ENCODE assay signal across 21 mouse cellular contexts in genomic region chr5:46020175-46020574, GRCm38 (mm10).
DNase-seq lines count a peak whose midpoint lies in the region; ATAC-seq lines count a peak whose summit lies in the region.
"Had no signal": no experiment of that assay in that cellular context is flagged by ENCODE, and none has a peak within 500 bp of the region (broad histone marks: within the 10 kb centered on the region; RNA-seq: fewer than 3 reads in every experiment).

No protein-coding gene starts in this region.

- no peak overlapping the region for H3K4me3 ChIP-seq in midbrain, embryonic 14.5 days (replicated peaks; ENCODE audit: low read depth, low read length)
- H3K4me3 ChIP-seq in midbrain, embryonic 11.5 days (ENCODE audit: low read depth, low read length): no peak overlapping the region
- no peak overlapping the region for H3K4me3 ChIP-seq in midbrain, embryonic 15.5 days
- H3K4me3 ChIP-seq in midbrain, embryonic 13.5 days (replicated peaks): no peak overlapping the region
- H3K4me3 ChIP-seq in midbrain, embryonic 16.5 days (ENCODE audit: low read depth, low read length): no peak overlapping the region
- no peak overlapping the region for H3K4me3 ChIP-seq in midbrain, embryonic 10.5 days

- H3K4me1 ChIP-seq in midbrain, embryonic 14.5 days (ENCODE audit: control insufficient read depth, insufficient read depth, low read length): no peaks in the 10 kb centered on the region
- H3K4me1 ChIP-seq in midbrain, embryonic 11.5 days (ENCODE audit: control insufficient read depth, insufficient read depth, low read length): no peaks in the 10 kb centered on the region
- H3K4me1 ChIP-seq in midbrain, embryonic 15.5 days: no peaks in the 10 kb centered on the region
- H3K4me1 ChIP-seq in midbrain, embryonic 13.5 days (replicated peaks): 0 out of 2 replicates have a peak, but pooled peaks cover 3% of the 10 kb centered on the region
- H3K4me1 ChIP-seq in midbrain, embryonic 16.5 days (ENCODE audit: control insufficient read depth, insufficient read depth, low read length): peaks cover 6% of the 10 kb centered on the region; the same call in 1 of the 2 replicates
- 0 out of 2 replicates have a peak, but pooled peaks cover 2% of the 10 kb centered on the region for H3K4me1 ChIP-seq in midbrain, embryonic 10.5 days

- 64% methylated on average over 4 of the region's 4 CpGs for WGBS in midbrain, embryonic 14.5 days
- 89% methylated on average over 4 of the region's 4 CpGs for WGBS in midbrain, embryonic 11.5 days
- WGBS in midbrain, embryonic 15.5 days: 60% methylated on average over 4 of the region's 4 CpGs
- WGBS in midbrain, embryonic 13.5 days: 81% methylated on average over 4 of the region's 4 CpGs
- WGBS in midbrain, embryonic 16.5 days: 54% methylated on average over 4 of the region's 4 CpGs
- WGBS in midbrain, embryonic 10.5 days: 90% methylated on average over 4 of the region's 4 CpGs

- H3K27me3 ChIP-seq in midbrain, embryonic 14.5 days (ENCODE audit: control insufficient read depth, insufficient read depth, low read length): no peaks in the 10 kb centered on the region
- H3K27me3 ChIP-seq in midbrain, embryonic 11.5 days (ENCODE audit: control insufficient read depth, insufficient read depth, low read length): no peaks in the 10 kb centered on the region
- H3K27me3 ChIP-seq in midbrain, embryonic 15.5 days (replicated peaks): no peaks in the 10 kb centered on the region
- H3K27me3 ChIP-seq in midbrain, embryonic 13.5 days: no peaks in the 10 kb centered on the region
- no peaks in the 10 kb centered on the region for H3K27me3 ChIP-seq in midbrain, embryonic 16.5 days (ENCODE audit: control insufficient read depth, insufficient read depth, low read depth, low read length)
- no peaks in the 10 kb centered on the region for H3K27me3 ChIP-seq in midbrain, embryonic 10.5 days (ENCODE audit: low read depth, poor library complexity, severe bottlenecking)
- H3K27me3 ChIP-seq: CH12.LX had no signal

- no peak overlapping the region for H3K4me2 ChIP-seq in midbrain, embryonic 14.5 days (ENCODE audit: low read length)
- no peak overlapping the region for H3K4me2 ChIP-seq in midbrain, embryonic 11.5 days
- no peak overlapping the region for H3K4me2 ChIP-seq in midbrain, embryonic 15.5 days
- no peak overlapping the region for H3K4me2 ChIP-seq in midbrain, embryonic 13.5 days (replicated peaks)
- H3K4me2 ChIP-seq in midbrain, embryonic 16.5 days (ENCODE audit: low read length): no peak overlapping the region

- no peaks in the 10 kb centered on the region for H3K9me3 ChIP-seq in midbrain, embryonic 14.5 days (ENCODE audit: control insufficient read depth, low read length)
- H3K9me3 ChIP-seq in midbrain, embryonic 11.5 days (ENCODE audit: control insufficient read depth, low read length): no peaks in the 10 kb centered on the region
- H3K9me3 ChIP-seq in midbrain, embryonic 15.5 days: no peaks in the 10 kb centered on the region
- no peaks in the 10 kb centered on the region for H3K9me3 ChIP-seq in midbrain, embryonic 13.5 days
- no peaks in the 10 kb centered on the region for H3K9me3 ChIP-seq in midbrain, embryonic 16.5 days (replicated peaks; ENCODE audit: control insufficient read depth, low read length, poor library complexity, severe bottlenecking)
- H3K9me3 ChIP-seq in midbrain, embryonic 10.5 days (replicated peaks): no peaks in the 10 kb centered on the region
- H3K9me3 ChIP-seq: G1E had no signal

- no peaks in the 10 kb centered on the region for H3K36me3 ChIP-seq in midbrain, embryonic 14.5 days (ENCODE audit: control insufficient read depth, insufficient read depth, low read length)
- no peaks in the 10 kb centered on the region for H3K36me3 ChIP-seq in midbrain, embryonic 11.5 days (ENCODE audit: control insufficient read depth, insufficient read depth, low read length)
- H3K36me3 ChIP-seq in midbrain, embryonic 15.5 days (replicated peaks): no peaks in the 10 kb centered on the region
- no peaks in the 10 kb centered on the region for H3K36me3 ChIP-seq in midbrain, embryonic 13.5 days
- no peaks in the 10 kb centered on the region for H3K36me3 ChIP-seq in midbrain, embryonic 16.5 days (ENCODE audit: control insufficient read depth, insufficient read depth, low read length)
- H3K36me3 ChIP-seq in midbrain, embryonic 10.5 days: no peaks in the 10 kb centered on the region
- H3K36me3 ChIP-seq: G1E had no signal

- no peak overlapping the region for H3K9ac ChIP-seq in midbrain, embryonic 14.5 days (replicated peaks; ENCODE audit: low read length)
- H3K9ac ChIP-seq in midbrain, embryonic 11.5 days (ENCODE audit: low read length): no peak overlapping the region
- no peak overlapping the region for H3K9ac ChIP-seq in midbrain, embryonic 15.5 days
- no peak overlapping the region for H3K9ac ChIP-seq in midbrain, embryonic 13.5 days (replicated peaks)
- no peak overlapping the region for H3K9ac ChIP-seq in midbrain, embryonic 16.5 days (ENCODE audit: low read depth, low read length)

- H3K27ac ChIP-seq in midbrain, embryonic 14.5 days (replicated peaks; ENCODE audit: low read depth, low read length): no peak overlapping the region
- no peak overlapping the region for H3K27ac ChIP-seq in midbrain, embryonic 11.5 days (ENCODE audit: low read depth, low read length)
- 0 out of 2 replicates have a peak overlapping the region, but pooled peaks have one; percentile 42 for H3K27ac ChIP-seq in midbrain, embryonic 15.5 days
- no peak overlapping the region for H3K27ac ChIP-seq in midbrain, embryonic 13.5 days
- peak overlapping the region; percentile 7; the same call in 1 of the 2 replicates for H3K27ac ChIP-seq in midbrain, embryonic 16.5 days (ENCODE audit: low read length)
- H3K27ac ChIP-seq in midbrain, embryonic 10.5 days (replicated peaks): no peak overlapping the region

- ATAC-seq in midbrain, embryonic 14.5 days (ENCODE audit: low FRiP score, low TSS enrichment): no peak; the same call in 1 of the 2 replicates
- no peak for ATAC-seq in midbrain, embryonic 11.5 days (ENCODE audit: low FRiP score)
- ATAC-seq in midbrain, embryonic 15.5 days (replicated peaks): peak; percentile 72; the same call in 1 of the 2 replicates
- no peak for ATAC-seq in midbrain, embryonic 13.5 days
- ATAC-seq in midbrain, embryonic 16.5 days: 0 out of 2 replicates have a peak, but pooled peaks have one; percentile 42
- ATAC-seq: activated CD4-positive, CD25-positive, alpha-beta regulatory T cell, adult 4 months; CD4-positive, CD25-positive, alpha-beta regulatory T cell, adult 4 months; Patski had no signal

- peak; percentile 53 for DNase-seq in midbrain, embryonic 14.5 days
- no peak for DNase-seq in midbrain, embryonic 11.5 days (ENCODE audit: low spot score, missing footprints)
- DNase-seq in midbrain, embryonic 10.5 days (ENCODE audit: low spot score): no peak
- DNase-seq: adrenal gland, adult 2 months; adrenal gland, adult 8-10 months; adrenal gland, postnatal 10 days; adrenal gland, postnatal 14 days; adrenal gland, postnatal 25 days; adrenal gland, postnatal 36 days; B cell, adult 2 months; cerebellum, adult 11 months; cerebellum, adult 11-12 months; cerebellum, adult 18-20 months had no signal

Comparison
In these comparisons a context has a peak if more than half of its experiments do, and no peak if none do; other contexts are left out.
1. ATAC-seq: peak in midbrain, embryonic 15.5 days (single experiment) and midbrain, embryonic 16.5 days (single experiment); none in midbrain, embryonic 14.5 days (single experiment), midbrain, embryonic 11.5 days (single experiment) and midbrain, embryonic 13.5 days (single experiment).
2. H3K27ac ChIP-seq: peak in midbrain, embryonic 15.5 days (single experiment) and midbrain, embryonic 16.5 days (single experiment); none in midbrain, embryonic 14.5 days (single experiment), midbrain, embryonic 11.5 days (single experiment), midbrain, embryonic 13.5 days (single experiment) and midbrain, embryonic 10.5 days (single experiment).